Mouse (Mus musculus) kidney, adult 2 months (tissue): ENCODE measurements at regions not wholly inside any gene's neighbourhood (a gene's known extent, or its start where the extent isn't known, plus 50 kb on each side); places are given as distances from the start of the nearest gene placed in this dataset.

Experiments used
- DNase-seq: peaks from one replicate; pipeline ENCODE4 v3.0.0; 2021
- H3K27ac ChIP-seq: fragments of 200-500 bp; 2 replicates; pipeline ENCODE4 v1.5.1; 2012; ENCODE audit warnings: low read depth, low read length, control low read depth, inconsistent platforms; ENCODE audit not compliant: insufficient read depth
- H3K27me3 ChIP-seq: fragments of 200-500 bp; replicated peaks from 2 replicates; pipeline ENCODE4 v1.6.1; 2012; ENCODE audit warnings: mild to moderate bottlenecking, moderate library complexity, low read length, inconsistent platforms; ENCODE audit not compliant: control insufficient read depth, insufficient read depth
- H3K36me3 ChIP-seq: fragments of 200-500 bp; 2 replicates; pipeline ENCODE4 v1.6.1; 2012; ENCODE audit warnings: mild to moderate bottlenecking, moderate library complexity, low read length, inconsistent platforms; ENCODE audit not compliant: control insufficient read depth, insufficient read depth
- H3K4me1 ChIP-seq: fragments of 200-500 bp; 2 replicates; pipeline ENCODE4 v1.6.1; 2011; ENCODE audit warnings: low read length; ENCODE audit not compliant: control insufficient read depth, insufficient read depth
- H3K4me3 ChIP-seq: fragments of 200-500 bp; 2 replicates; pipeline ENCODE4 v1.5.1; 2011; ENCODE audit warnings: mild to moderate bottlenecking, low read depth, low read length, control low read depth; ENCODE audit not compliant: insufficient read depth
- CTCF ChIP-seq: fragments of 200-500 bp; conservative IDR thresholded peaks from 2 replicates; pipeline ENCODE4 v1.5.1; 2011; ENCODE audit warnings: low read depth, mild to moderate bottlenecking, control low read depth, low read length, moderate library complexity, mixed read lengths; ENCODE audit not compliant: insufficient read depth, insufficient read length
- POLR2A ChIP-seq: fragments of 200-500 bp; IDR thresholded peaks from one replicate; pipeline ENCODE4 v1.6.1; 2011; ENCODE audit warnings: low read depth, low read length, control low read depth
- WGBS: fragments of 180-500 bp; shearing (Covaris S2); methylation state at CpG from one replicate; pipeline ENCODE4 v1.1.7; 2018; 5-methylcytosine and 5-hydroxymethylcytosine counted together

DNA sequence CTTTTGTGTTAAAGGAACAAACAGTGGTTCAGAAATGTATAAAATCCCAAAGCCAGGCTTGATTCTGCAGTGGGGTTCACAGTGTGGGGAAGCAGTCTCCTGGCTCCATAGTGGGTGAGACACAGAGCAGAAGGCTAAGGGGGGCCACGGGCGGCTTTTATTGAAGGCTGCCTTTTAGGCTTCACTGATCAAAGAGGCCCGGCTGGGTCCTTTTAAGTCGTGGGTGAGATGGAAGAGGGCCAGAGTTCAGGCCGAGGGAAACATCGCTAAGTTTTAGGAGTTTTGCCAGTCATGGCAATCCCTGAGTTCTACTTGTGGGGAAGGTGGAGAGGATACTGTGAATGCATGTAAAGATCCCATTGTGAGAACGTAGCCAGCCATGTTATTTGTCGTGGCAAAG lies 100.2 kb upstream of the Cxcr4 start:
- Histone ChIP-seq H3K36me3 (no peaks in the 10 kb centered on the region), H3K4me1 (no peaks in the 10 kb centered on the region), H3K27ac (no peak overlapping the region), H3K4me3 (no peak overlapping the region), H3K27me3 (no peaks in the 10 kb centered on the region)
- TF ChIP-seq POLR2A (no peak), CTCF (no peak)
- WGBS, result 34% methylated on average over 8 of the region's 8 CpGs
- no peak for DNase-seq

- H3K27ac ChIP-seq, result no peak overlapping the region
- no peaks in the 10 kb centered on the region for H3K36me3 ChIP-seq
- DNase-seq, result no peak
- no peak for TF ChIP-seq POLR2A
- TF ChIP-seq CTCF, result no peak
- no peak overlapping the region for H3K4me3 ChIP-seq
- no peaks in the 10 kb centered on the region for H3K4me1 ChIP-seq
- no peaks in the 10 kb centered on the region for H3K27me3 ChIP-seq
- 64% methylated on average over 9 of the region's 9 CpGs for WGBS
Observed at GRCm38 (mm10) chr1:128687236-128687927, 95.3 kb upstream of the Cxcr4 start.

DNA sequence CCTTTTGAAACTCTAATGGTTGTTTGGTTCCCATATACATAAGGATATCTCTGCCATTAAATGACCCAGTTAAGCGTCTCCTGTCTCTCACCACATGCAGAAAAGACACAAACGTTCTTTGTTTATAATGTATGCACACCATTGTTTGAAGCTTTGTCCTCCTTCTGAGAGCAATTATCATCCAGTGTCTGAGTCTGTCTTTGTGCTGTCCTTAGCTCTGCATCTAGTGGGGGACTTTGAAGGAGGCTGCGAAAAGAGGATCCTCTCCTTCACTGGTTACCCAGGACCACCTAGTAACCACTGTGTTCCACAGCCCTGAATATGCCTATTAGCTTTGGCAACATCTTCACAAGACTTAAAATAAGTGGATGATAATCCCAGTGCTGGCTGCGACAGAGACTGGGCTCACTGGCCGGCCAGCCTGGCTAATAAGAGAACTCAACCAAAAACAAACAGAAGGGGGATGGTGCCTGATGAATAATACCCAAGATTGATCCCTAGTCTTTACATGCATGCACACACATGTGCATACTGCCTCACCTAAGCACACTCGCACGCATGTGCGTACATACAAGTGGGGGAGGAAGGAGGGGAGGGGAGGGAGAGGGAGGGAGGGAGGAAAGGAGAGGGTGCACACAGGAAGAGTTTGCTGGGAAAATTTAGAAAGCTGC lies 93.5 kb upstream of the Cxcr4 start:
- H3K4me3 ChIP-seq, result no peak overlapping the region
- H3K27me3 ChIP-seq, result no peaks in the 10 kb centered on the region
- H3K4me1 ChIP-seq, result no peaks in the 10 kb centered on the region
- WGBS, result 78% methylated on average over 8 of the region's 8 CpGs
- no peak overlapping the region for H3K27ac ChIP-seq
- H3K36me3 ChIP-seq, result no peaks in the 10 kb centered on the region
- no peak for DNase-seq
- TF ChIP-seq CTCF (no peak), POLR2A (no peak)

DNA sequence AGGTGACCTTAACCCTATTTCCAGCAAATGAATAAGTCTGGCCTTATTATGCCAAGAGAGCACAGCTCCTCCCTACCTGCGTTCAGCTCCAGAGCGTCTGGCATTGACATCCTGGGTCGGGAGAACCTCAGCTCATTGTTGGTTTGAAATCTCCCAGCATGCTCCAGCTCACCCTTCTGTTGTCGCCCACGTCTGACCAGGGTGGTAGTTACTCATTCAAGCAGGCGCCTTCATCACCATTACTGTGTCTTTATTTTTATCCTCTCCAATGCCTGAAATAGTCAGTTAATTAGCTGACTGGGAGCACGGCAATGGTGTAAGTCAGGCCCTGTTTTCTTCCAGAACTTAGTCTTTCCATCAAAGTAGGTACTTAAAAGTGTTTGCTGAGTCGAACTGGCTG lies 90.8 kb upstream of the Cxcr4 start:
- TF ChIP-seq CTCF (no peak), POLR2A (no peak)
- WGBS, result 74% methylated on average over 8 of the region's 8 CpGs
- Histone ChIP-seq H3K27ac (no peak overlapping the region), H3K4me3 (no peak overlapping the region), H3K4me1 (no peaks in the 10 kb centered on the region), H3K36me3 (no peaks in the 10 kb centered on the region), H3K27me3 (no peaks in the 10 kb centered on the region)
- no peak for DNase-seq

GRCm38 (mm10) chr1:128681261-128681660 lies 89.2 kb upstream of the Cxcr4 start:
- Histone ChIP-seq H3K4me1 (no peaks in the 10 kb centered on the region), H3K27me3 (no peaks in the 10 kb centered on the region), H3K36me3 (no peaks in the 10 kb centered on the region), H3K4me3 (no peak overlapping the region), H3K27ac (no peak overlapping the region)
- WGBS, result 91% methylated on average over 4 of the region's 4 CpGs
- TF ChIP-seq CTCF, result no peak
- TF ChIP-seq POLR2A, result no peak
- DNase-seq, result no peak

DNA sequence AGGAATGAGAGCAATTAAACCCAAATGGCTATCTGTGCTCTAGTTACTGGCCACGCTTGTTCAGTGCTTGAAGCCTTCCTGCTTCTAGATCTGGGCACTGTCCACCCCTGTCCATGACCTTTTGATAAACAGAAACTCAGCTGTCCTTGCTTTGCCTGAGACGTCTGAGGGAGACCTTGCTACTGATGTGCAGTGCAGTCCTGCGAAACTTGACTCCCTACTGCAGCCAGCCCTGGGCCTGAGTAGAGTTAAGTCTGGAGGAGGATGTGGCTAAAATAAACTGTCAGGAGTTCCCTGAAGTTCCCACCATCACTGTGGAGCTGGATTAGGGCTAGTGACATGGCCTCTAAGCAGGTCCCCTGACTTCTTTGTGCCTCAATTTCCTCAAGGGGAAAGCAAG lies 88.4 kb upstream of the Cxcr4 start:
- DNase-seq, result no peak
- 62% methylated on average over 3 of the region's 3 CpGs for WGBS

DNA sequence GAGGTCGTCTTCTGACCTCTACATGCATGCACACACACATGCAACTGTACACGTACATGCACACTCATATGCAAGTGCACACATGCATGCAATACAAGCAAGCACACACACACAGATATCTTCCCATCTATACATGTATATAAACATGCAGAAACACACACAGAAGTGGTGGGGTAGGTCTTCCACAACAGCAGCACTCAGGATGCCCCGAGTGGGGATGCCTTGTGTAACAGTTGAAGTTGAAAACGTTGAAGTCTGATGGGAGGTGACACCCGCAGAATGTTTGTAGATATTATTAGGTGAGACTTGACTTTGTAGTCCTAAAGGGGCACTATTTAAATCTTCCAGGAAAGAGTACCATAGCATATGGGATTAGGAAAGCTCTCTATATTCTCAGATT lies 87.9 kb upstream of the Cxcr4 start:
- Histone ChIP-seq H3K27me3 (no peaks in the 10 kb centered on the region), H3K27ac (no peak overlapping the region), H3K4me3 (no peak overlapping the region), H3K4me1 (no peaks in the 10 kb centered on the region), H3K36me3 (no peaks in the 10 kb centered on the region)
- 84% methylated on average over 5 of the region's 5 CpGs for WGBS
- TF ChIP-seq POLR2A (no peak), CTCF (no peak)
- DNase-seq, result no peak

More for the DNA sequence above, 88.4 kb upstream of the Cxcr4 start:
- no peak for TF ChIP-seq POLR2A
- TF ChIP-seq CTCF, result no peak
- Histone ChIP-seq H3K27me3 (no peaks in the 10 kb centered on the region), H3K36me3 (no peaks in the 10 kb centered on the region), H3K4me3 (no peak overlapping the region), H3K4me1 (no peaks in the 10 kb centered on the region), H3K27ac (no peak overlapping the region)
